Mouse (Mus musculus) CH12.LX (cell line): Measurements from ENCODE around the gene Jam2. TPM values are rescaled to one million over a fixed set of nuclear protein-coding genes. Genes with fewer than 3 reads are reported as not detected.

Experiments
- DNase-seq: peaks from one replicate; pipeline ENCODE4 v3.0.0-alpha.2; 2013; ENCODE audit errors: extremely low read depth
- H3K27ac ChIP-seq: 2 replicates; pipeline ENCODE4 v1.5.1; 2012; ENCODE audit warnings: low read depth, mild to moderate bottlenecking, control low read depth, moderate library complexity; ENCODE audit not compliant: insufficient read depth
- H3K27me3 ChIP-seq: replicated peaks from 2 replicates; pipeline ENCODE3; 2012; ENCODE audit warnings: inconsistent platforms
- H3K36me3 ChIP-seq, 2 experiments: replicated peaks in 1 of 2; 2 replicates each; pipeline versions ENCODE3 to v1.6.1; 2012; ENCODE audit warnings: inconsistent platforms in 1 of 2, low read length in 1 of 2, mild to moderate bottlenecking in 1 of 2, mixed read lengths in 1 of 2, moderate library complexity in 1 of 2; ENCODE audit not compliant: control insufficient read depth in 1 of 2, insufficient read depth in 1 of 2
- H3K4me1 ChIP-seq, 2 experiments: 2 replicates each; pipeline ENCODE4 v1.6.1; 2012; ENCODE audit warnings: inconsistent platforms in 1 of 2, moderate library complexity in 1 of 2; ENCODE audit not compliant: insufficient read depth in 2 of 2, control insufficient read depth in 1 of 2
- H3K4me2 ChIP-seq: 2 replicates; pipeline ENCODE4 v1.6.1; 2012; ENCODE audit warnings: low read depth, mild to moderate bottlenecking, control low read depth; ENCODE audit not compliant: poor library complexity, insufficient read depth, severe bottlenecking
- H3K4me3 ChIP-seq, 3 experiments: fragments of 150-350 bp in 1 of 3; sonication (generic) in 1 of 3; replicated peaks in 1 of 3; 2 replicates each; pipeline versions ENCODE3 to v1.5.1; 2011 to 2012; ENCODE audit warnings: low read depth in 2 of 3, low read length in 2 of 3, mild to moderate bottlenecking in 2 of 3, moderate library complexity in 2 of 3, control low read depth in 1 of 3, improper control_type of control experiment in 1 of 3, inconsistent platforms in 1 of 3, mixed read lengths in 1 of 3; ENCODE audit not compliant: poor library complexity in 1 of 3
- H3K79me2 ChIP-seq: replicated peaks from 2 replicates; pipeline ENCODE4 v1.6.1; 2012; ENCODE audit warnings: mild to moderate bottlenecking, moderate library complexity; ENCODE audit not compliant: control insufficient read depth, poor library complexity, insufficient read depth, severe bottlenecking; ENCODE audit errors: extremely low read depth
- H3K9ac ChIP-seq: 2 replicates; pipeline ENCODE4 v1.6.1; 2012; ENCODE audit warnings: low read depth, mild to moderate bottlenecking, control low read depth, moderate library complexity; ENCODE audit not compliant: insufficient read depth
- H3K9me3 ChIP-seq: replicated peaks from 2 replicates; pipeline ENCODE3; 2012; ENCODE audit warnings: low read length, inconsistent platforms, mixed read lengths
- CHD1 ChIP-seq: IDR thresholded peaks from 2 replicates; pipeline ENCODE4 v1.6.1; 2012; ENCODE audit warnings: low read depth, low read length, improper control_type of control experiment, inconsistent platforms
- CHD2 ChIP-seq: IDR thresholded peaks from 2 replicates; pipeline ENCODE4 v1.6.1; 2011; ENCODE audit warnings: low read length, improper control_type of control experiment
- CTCF ChIP-seq, 2 experiments: IDR thresholded peaks in 1 of 2; conservative IDR thresholded peaks in 1 of 2; 2 replicates each; pipeline ENCODE4 v1.5.1; 2011 to 2012; ENCODE audit warnings: low read depth in 2 of 2, low read length in 2 of 2, improper control_type of control experiment in 1 of 2, inconsistent platforms in 1 of 2, mild to moderate bottlenecking in 1 of 2, moderate library complexity in 1 of 2
- E2F4 ChIP-seq: IDR thresholded peaks from 2 replicates; pipeline ENCODE4 v1.6.1; 2011; ENCODE audit warnings: low read depth, low read length, improper control_type of control experiment; ENCODE audit not compliant: insufficient replicate concordance
- ELF1 ChIP-seq: IDR thresholded peaks from 2 replicates; pipeline ENCODE4 v1.6.1; 2014; ENCODE audit warnings: low read depth, mild to moderate bottlenecking, inconsistent platforms, low read length, improper control_type of control experiment
- EP300 ChIP-seq: IDR thresholded peaks from 2 replicates; pipeline ENCODE4 v1.6.1; 2011; ENCODE audit warnings: low read length, improper control_type of control experiment
- HCFC1 ChIP-seq: IDR thresholded peaks from 2 replicates; pipeline ENCODE4 v1.6.1; 2012; ENCODE audit warnings: low read depth, mild to moderate bottlenecking, inconsistent platforms, low read length, improper control_type of control experiment
- IRF4 ChIP-seq: IDR thresholded peaks from 2 replicates; pipeline ENCODE4 v1.6.1; 2014; ENCODE audit warnings: low read depth, mild to moderate bottlenecking, inconsistent platforms, low read length, improper control_type of control experiment
- KAT2A ChIP-seq: IDR thresholded peaks from 2 replicates; pipeline ENCODE4 v1.6.1; 2012; ENCODE audit warnings: low read length, improper control_type of control experiment, inconsistent platforms; ENCODE audit not compliant: insufficient replicate concordance
- MXI1 ChIP-seq: IDR thresholded peaks from 2 replicates; pipeline ENCODE4 v1.6.1; 2011; ENCODE audit warnings: mild to moderate bottlenecking, low read depth, low read length, improper control_type of control experiment
- MYC ChIP-seq: IDR thresholded peaks from 2 replicates; pipeline ENCODE4 v1.6.1; 2011; ENCODE audit warnings: low read depth, mild to moderate bottlenecking, improper control_type of control experiment, low read length
- NELFE ChIP-seq: IDR thresholded peaks from 2 replicates; pipeline ENCODE4 v1.6.1; 2011; ENCODE audit warnings: low read depth, low read length, improper control_type of control experiment
- PAX5 ChIP-seq: IDR thresholded peaks from 2 replicates; pipeline ENCODE4 v1.6.1; 2012; ENCODE audit warnings: low read length, inconsistent platforms, mixed read lengths
- POLR2A ChIP-seq: IDR thresholded peaks from 2 replicates; pipeline ENCODE4 v1.6.1; 2011; ENCODE audit warnings: low read depth, mild to moderate bottlenecking, improper control_type of control experiment, low read length
- RAD21 ChIP-seq: IDR thresholded peaks from 2 replicates; pipeline ENCODE4 v1.6.1; 2011; ENCODE audit warnings: low read depth, mild to moderate bottlenecking, low read length, improper control_type of control experiment, moderate library complexity
- RCOR1 ChIP-seq: conservative IDR thresholded peaks from 2 replicates; pipeline ENCODE4 v1.6.1; 2012; ENCODE audit warnings: low read depth, mild to moderate bottlenecking, inconsistent platforms, low read length, improper control_type of control experiment
- SIN3A ChIP-seq: IDR thresholded peaks from 2 replicates; pipeline ENCODE4 v1.6.1; 2012; ENCODE audit warnings: low read length, improper control_type of control experiment, inconsistent platforms
- TBP ChIP-seq: conservative IDR thresholded peaks from 2 replicates; pipeline ENCODE4 v1.6.1; 2011; ENCODE audit warnings: low read depth, low read length, improper control_type of control experiment
- TCF12 ChIP-seq: IDR thresholded peaks from 2 replicates; pipeline ENCODE4 v1.6.1; 2014; ENCODE audit warnings: low read depth, mild to moderate bottlenecking, inconsistent platforms, low read length, improper control_type of control experiment
- USF1 ChIP-seq: IDR thresholded peaks from 2 replicates; pipeline ENCODE4 v1.6.1; 2014; ENCODE audit warnings: low read depth, mild to moderate bottlenecking, inconsistent platforms, low read length, improper control_type of control experiment
- USF2 ChIP-seq: conservative IDR thresholded peaks from 2 replicates; pipeline ENCODE4 v1.6.1; 2011; ENCODE audit warnings: low read depth, low read length, improper control_type of control experiment
- ZC3H11A ChIP-seq: IDR thresholded peaks from 2 replicates; pipeline ENCODE4 v1.6.1; 2012; ENCODE audit warnings: low read depth, mild to moderate bottlenecking, inconsistent platforms, low read length, improper control_type of control experiment
- ZKSCAN1 ChIP-seq: IDR thresholded peaks from 2 replicates; pipeline ENCODE4 v1.6.1; 2012; ENCODE audit warnings: low read depth, inconsistent platforms, low read length, improper control_type of control experiment, borderline replicate concordance
- dilution Hi-C: fragments of 300-500 bp; cut with MboI; formaldehyde crosslinking; loops from 2 replicates; pipeline ENCODE4 v1.14.3; 2020; ENCODE audit warnings: low sequenced_read_pairs; ENCODE audit not compliant: extremely low pct_unique_long_range_greater_than_20kb, extremely low pct_ligation_motif_present
- in situ Hi-C: fragments of 300-500 bp; cut with MboI; formaldehyde crosslinking; loops from 3 replicates; pipeline ENCODE4 v1.14.3; 2019; ENCODE audit warnings: low sequenced_read_pairs, low pct_ligation_motif_present, low pct_unique_long_range_greater_than_20kb, mixed read lengths
- polyA plus RNA-seq: library from polyadenylated mRNA; unstranded; fragments of >175 nt; gene quantifications from 2 replicates; pipeline ENCODE4 v1.2.1, GENCODE M21; 2012; ENCODE audit warnings: low read depth; ENCODE audit not compliant: insufficient read length
- total RNA-seq, 2 experiments: library from RNA; depleted of rRNA; stranded (reverse); fragments of 300-350 nt in 1 of 2; fragments of >200 nt in 1 of 2; gene quantifications; 2 replicates each; pipeline ENCODE4 v1.2.3; 2012 to 2014

The Jam2 gene
- total and polyA plus RNA-seq, 3 experiments: 0.08 to 0.09 TPM; not detected in 1

DNA sequence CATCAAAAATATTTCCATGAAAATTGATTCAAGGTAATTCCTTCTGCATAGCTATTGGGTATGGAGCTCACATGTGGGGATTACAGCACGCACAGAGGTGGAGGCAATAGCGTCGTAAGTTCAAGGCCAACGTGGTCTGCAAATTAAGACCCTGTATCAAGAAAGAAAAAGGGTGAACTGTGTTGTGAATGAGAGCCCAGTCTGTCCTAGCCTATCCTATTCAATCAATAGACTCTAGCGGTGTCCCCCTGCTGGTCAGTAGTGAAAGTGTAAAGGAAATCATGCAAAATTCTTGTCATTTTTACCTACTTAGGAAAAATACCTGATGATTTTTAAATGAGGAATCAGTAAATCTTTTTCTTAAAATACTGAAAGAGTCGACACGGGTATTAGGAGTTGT is 43.5 kb downstream of the Jam2 start (continued):
- TF ChIP-seq RCOR1 (no peak), RAD21 (peak; percentile 73), CTCF (conservative IDR thresholded peaks at IDR 0.05 in 1 of 2, IDR thresholded peaks at IDR 0.05 in 1 of 2; ENCODE audit: low read depth in 2 of 2, low read length in 2 of 2) (peak; percentile 82 to 89), USF2 (no peak), POLR2A (no peak), E2F4 (no peak), SIN3A (no peak), TCF12 (no peak)

GRCm38 (mm10) chr16:84825009-84825408 is 51.1 kb downstream of the Jam2 start:
- no peak for TF ChIP-seq HCFC1
- TF ChIP-seq USF1: no peak
- TF ChIP-seq TBP: no peak
- TF ChIP-seq POLR2A: no peak
- no peak for TF ChIP-seq CHD2
- no peak for TF ChIP-seq MYC
- TF ChIP-seq ZKSCAN1: no peak
- no peak for TF ChIP-seq NELFE
- no peak for TF ChIP-seq IRF4
- TF ChIP-seq PAX5: no peak
- TF ChIP-seq EP300: no peak
- TF ChIP-seq CHD1: no peak
- TF ChIP-seq SIN3A: no peak
- no peak for TF ChIP-seq MXI1
- no peak for TF ChIP-seq ZC3H11A
- no peak for TF ChIP-seq USF2
- no peak for TF ChIP-seq KAT2A
- no peak for TF ChIP-seq ELF1
- dilution Hi-C loops (no loop called here), in situ Hi-C loops (loop anchor here (25.0 kb wide), 1 partner anchor 238 kb away; no protein-coding TSS in a partner anchor)
- DNase-seq: no peak
- H3K4me2 ChIP-seq: no peak overlapping the region
- no peak overlapping the region for H3K27ac ChIP-seq
- no peaks in the 10 kb centered on the region for H3K27me3 ChIP-seq
- H3K4me3 ChIP-seq: no peak overlapping the region
- H3K36me3 ChIP-seq: peaks cover 61 to 91% of the 10 kb centered on the region in 2 experiments
- H3K9me3 ChIP-seq: no peaks in the 10 kb centered on the region
- H3K4me1 ChIP-seq: peaks cover 0 to 4% of the 10 kb centered on the region in 2 experiments; a peak in 2 of 4 replicates
- H3K79me2 ChIP-seq: no peaks in the 10 kb centered on the region
- no peak overlapping the region for H3K9ac ChIP-seq
